Mouse (Mus musculus) heart, postnatal 4 days (tissue): ENCODE results near the gene Vps35. TPM values are rescaled to one million over a fixed set of nuclear protein-coding genes. Genes with fewer than 3 reads are reported as not detected.

ENCODE experiments used
- DNase-seq: peaks from one replicate; pipeline ENCODE4 v3.0.0; 2021
- total RNA-seq, 2 experiments: library from RNA; stranded (reverse); gene quantifications; 2 replicates each; pipeline ENCODE4 v1.2.3; 2021

The Vps35 gene
- total RNA-seq, result 10 to 100 TPM; 74.5 to 78.3 TPM

DNA sequence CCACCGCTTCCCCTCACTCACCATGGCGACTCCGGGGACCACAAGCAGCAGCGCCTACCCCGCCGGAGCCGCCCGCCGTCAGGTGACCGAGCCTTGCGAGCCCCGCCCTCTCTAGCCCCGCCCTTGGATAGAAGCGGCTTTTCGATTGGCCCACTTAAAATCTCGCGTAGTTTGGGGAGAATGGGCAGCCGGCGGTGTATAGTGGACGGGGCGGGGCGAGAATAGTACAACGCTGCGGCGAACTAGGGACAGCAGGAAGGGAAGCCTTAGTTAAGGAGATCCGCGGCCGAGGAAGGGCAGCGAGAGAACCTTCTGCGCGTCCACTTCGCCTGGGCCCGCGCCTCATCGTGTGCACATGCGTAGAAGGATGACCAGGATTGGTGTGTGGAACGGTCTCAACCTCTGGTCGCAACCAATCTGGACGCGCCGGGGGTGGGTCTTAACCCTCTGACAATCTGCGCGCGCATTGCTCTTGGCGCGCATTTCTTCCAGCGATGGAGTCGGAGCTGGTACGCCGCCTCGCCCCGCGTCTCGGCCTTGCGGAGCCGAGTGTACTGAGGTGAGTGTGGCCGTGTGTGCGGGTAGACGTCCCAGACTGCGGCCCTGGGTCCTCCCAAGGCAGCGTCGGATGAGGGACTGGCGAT lies at the start of gene Vps35, which contains the start of gene Orc6:
Gene Vps35 (minus strand): TSS at position 369 of the 644 bp plus-strand sequence.
Gene Orc6 (plus strand): TSS at position 199 of the 644 bp plus-strand sequence.
- DNase-seq, result peak; percentile 97

DNA sequence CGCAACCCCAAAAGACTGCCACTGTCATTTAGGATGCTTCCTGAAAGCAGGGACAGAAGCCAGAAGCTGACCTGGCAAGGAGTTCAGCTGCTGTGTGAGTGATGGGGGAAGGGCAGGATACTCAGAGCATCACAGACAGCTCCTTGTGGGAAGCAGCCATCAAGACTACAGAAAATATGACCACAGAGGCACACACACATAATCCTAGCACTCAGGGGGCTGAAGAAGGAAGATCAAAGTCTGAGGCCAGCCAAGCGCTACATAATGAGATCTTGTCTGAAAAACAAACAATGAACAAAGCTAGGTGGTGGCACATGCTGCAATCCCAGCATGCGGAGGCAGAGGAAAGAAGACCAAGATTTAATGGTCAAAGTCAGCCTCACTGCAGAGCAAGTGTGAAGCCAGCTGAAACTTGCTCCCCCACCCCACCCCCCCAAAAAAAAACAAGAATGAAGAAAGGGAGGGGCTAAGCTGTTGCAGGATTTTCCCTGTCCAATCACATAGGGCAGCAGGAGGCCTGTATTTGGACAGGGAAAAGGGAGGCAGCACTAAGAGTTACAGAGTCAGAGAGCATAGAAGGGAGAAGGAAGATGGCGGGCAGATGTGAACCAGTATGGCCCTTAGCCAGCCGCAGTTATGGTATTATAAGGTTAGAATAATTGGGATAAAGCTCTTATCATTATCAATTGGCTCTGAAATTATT lies 40.4 kb upstream of the Vps35 start:
- DNase-seq, result no peak

DNA sequence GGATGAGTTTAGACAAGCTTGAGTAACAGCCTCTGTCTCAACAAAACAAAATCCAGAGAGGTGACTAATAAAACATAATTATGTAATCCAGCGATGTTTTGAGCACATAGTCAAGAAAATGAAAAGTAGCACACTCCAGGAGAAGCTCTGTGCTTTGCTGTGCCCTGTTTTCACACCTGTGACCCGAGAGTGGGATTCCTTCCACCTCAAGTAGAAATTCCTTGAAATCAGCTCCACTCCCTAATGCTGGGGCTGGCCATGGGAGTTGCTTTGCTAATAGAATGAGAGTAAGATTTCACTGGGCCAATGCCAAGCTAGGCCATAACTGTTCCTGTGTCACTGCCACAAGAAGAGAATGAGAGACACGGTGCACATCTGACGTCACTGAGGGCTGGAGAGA lies 38.1 kb upstream of the Vps35 start:
- no peak for DNase-seq

DNA sequence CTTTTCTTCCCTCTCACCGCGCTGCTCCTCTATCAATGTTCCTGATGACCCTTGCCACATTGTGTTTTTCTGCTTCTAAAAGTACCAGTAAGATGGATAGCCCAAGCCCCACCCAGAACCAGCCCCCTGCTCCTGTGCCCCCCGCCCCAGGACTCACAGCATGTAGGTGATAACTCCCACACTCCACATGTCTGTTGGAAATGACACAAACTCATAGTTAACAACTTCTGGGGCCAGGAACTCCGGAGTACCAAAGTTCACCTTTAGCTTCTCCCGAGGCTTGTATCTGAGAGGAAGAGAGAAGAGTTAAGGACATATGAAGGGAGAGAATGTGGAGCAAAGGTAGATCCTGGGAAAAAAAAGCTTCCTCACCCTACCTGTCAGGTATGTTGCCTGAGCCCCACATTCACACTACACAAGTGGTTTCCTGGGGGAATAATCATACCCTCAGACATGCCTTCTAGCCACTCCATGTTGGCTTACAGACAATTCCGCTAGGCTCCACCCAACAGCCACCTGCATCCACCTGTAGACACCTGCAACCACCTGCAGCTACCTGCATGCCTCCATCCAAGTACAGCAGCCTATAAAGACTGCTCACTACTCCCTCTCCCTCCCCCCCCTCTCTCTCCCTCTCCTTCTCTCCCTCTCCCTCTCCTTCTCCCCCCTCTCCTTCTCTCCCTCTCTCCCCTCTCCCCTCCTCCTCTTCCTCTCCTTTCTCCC lies 36.8 kb upstream of the Vps35 start:
- no peak for DNase-seq

DNA sequence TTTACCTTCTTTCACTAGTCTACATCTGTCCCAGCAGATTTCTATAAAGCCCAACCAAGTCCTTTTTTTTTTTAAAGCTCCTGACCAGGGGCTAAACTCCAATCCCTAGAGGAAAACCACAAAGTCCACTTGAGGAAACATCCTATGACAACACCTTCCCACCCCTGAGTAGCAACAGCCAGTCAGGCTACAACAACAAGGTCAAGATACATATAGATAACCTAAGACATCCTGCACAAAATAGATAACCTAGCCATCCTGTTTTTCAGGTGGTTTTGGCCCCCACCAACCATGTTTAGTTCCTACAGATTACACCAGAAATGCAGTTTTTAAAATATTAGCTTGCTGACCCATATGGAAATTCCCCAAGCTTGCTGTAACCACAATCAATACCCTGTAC lies 35.5 kb upstream of the Vps35 start:
- DNase-seq, result no peak

DNA sequence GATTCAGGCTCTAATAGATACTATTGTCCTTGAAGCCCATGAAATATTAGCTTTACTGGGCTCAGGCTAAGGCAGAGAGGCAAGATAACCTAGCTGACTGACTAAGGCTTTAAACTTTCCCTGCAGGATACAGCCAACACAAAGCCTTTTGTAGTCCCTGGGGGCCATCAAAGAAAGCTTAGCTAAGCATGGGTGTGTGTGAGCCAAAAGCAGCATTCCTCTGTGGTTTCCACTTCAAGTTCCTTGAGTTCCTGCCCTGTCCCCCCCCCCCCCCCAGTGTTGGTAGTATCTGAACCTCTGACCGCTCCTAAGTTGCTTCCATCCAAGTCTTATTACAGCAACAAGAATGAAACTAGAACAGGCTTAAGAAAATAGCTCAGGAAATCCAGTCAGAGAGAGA lies 29.9 kb upstream of the Vps35 start:
- DNase-seq, result no peak

DNA sequence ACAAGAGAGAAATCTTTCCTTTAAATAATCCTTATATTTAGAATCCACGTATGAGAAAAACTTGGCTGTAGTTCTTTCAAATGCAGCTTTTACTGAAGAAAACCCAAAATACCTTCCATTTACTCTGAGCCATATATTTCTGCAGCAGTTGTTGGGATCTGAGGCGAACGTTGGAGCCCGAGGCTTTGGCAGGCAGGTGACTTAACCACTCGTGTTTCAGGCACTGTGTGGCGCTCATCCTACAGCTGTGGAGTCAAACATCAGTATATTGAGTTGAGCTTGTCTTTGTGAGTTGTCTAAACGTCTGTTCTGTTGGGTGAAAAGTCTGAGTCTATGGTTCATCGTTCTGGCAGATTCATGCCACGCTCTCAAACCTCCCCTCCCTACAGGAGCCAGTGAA lies 27.4 kb upstream of the Vps35 start:
- no peak for DNase-seq

DNA sequence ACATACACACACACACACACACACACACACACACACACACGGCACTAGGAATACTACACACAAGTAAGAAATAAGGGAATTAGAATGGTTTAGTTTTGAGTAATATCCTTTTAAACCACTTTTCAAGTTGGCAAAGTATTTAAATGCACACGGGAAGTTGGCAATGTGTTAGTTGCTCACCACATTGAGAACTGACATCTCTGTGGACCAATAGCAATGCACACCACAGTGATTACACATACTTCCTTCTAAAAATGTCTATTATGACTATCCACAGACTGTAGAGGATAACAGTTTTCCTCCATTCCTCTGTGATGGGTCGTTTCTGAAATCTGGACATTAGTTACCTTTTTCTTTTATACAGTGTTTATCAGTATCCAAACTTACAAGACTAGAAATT lies 23.5 kb upstream of the Vps35 start:
- no peak for DNase-seq

DNA sequence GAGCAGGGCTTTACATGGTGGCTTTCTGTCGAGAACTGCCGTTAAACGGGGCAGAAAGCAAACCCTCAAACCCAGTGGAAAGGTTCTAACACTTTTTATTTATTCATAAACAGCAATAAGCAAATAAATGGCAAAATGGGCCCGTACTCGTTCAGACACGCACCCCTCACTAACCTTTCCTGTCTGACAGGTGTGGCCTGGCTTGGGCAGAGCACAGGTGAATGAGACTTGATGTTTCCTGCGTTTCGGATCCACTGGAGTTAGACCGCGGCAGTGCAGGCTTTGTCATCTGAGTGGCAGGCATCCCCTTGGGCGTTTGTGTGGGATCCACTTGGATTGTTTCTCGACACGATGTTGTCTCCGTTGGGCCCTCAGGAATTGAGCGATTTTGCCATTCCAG lies 22.4 kb upstream of the Vps35 start:
- no peak for DNase-seq

DNA sequence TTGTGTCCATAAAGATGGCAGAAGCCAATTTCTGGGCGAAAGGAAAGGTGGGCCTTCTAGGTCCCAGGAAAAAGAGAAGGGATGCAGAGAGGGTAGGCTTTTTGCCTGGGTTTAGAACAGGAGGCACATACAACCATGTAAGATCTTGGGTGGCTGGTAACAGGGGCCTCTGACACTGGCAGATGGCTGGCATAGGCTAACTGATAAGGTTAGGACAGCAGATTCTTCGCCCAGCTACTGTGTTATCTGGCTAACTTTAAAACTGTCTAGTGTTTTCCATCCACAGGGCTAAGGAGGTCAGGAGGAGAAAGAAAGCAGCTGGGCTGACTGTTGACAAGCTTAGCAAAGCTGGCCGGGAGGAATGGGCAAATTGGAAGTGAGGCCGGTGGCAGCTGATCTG lies 18.9 kb upstream of the Vps35 start:
- peak; percentile 22 for DNase-seq

DNA sequence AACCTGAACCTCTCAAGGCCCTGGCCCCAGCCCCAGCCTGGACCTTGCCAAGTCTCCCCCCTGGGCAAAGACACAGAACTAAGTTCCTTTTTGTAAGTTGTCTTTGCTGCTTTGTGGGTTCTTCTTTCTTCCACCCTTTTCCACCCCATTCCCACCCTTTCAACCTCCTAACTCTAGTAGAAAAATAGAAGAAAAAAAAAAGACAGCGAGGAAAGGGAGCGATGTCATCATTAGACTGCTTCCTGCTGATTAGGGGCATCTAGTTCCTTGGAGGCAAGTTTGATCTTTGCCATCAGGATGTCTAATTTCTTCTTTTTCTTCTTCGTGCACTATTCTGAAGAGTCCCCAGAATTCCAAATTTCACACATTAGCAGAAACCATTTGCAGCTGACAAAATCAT lies 13.4 kb upstream of the Vps35 start:
- DNase-seq, result no peak

DNA sequence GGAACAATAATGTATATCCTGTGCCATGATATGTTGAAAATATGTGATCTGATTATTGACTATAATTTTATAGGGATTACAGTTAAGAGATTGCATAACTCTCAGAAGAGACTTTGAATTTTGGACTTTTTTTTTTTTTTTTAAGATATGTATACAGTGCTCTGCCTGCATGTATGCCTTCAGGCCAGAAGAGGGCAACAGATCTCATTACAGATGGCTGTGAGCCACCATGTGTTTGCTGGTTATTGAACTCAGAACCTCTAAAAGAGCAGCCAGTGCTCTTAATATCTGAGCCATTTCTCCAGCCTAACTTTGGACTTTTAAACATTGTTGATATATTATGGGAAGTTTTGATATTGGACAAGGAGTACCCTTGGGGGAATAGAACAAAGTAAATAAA lies 12.1 kb upstream of the Vps35 start:
- DNase-seq, result peak; percentile 27

DNA sequence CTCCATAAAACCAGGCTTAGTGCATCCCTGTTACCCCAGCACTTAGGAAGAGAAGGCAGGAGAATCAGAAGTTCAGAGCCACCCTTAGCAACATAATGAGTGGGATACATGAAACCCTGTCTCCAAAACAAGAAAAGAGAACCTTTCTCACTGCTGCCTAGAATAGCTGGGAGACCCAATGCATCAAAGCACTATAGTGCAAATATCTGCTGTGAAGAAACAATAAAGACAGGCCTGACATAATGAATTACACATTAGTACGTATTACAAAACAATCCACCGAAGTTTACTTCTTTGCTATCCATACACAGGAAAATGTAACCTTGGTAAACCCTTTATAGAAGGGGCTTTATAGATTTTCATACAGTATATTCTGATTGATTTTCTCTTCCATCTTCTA lies 9.0 kb upstream of the Vps35 start:
- DNase-seq, result no peak

DNA sequence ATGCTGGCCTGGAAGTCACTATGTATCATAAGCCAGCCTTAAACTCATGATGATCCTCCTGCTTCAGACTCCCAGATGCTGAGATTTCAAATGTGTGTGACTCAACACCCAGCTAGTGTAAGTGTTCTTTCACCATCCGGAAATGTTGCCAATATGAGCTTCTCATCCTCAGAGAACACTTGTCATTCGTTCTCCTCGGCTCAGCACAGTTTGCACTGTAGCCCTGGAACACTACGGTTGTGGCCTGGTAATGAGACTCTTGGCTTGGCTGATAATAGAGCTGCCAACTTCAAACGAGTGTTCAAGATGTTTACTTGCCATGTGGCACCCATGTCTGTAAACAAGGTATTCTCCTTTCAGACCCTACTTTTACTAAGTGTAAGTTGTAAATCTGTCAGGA lies 3.9 kb upstream of the Vps35 start:
- no peak for DNase-seq

DNA sequence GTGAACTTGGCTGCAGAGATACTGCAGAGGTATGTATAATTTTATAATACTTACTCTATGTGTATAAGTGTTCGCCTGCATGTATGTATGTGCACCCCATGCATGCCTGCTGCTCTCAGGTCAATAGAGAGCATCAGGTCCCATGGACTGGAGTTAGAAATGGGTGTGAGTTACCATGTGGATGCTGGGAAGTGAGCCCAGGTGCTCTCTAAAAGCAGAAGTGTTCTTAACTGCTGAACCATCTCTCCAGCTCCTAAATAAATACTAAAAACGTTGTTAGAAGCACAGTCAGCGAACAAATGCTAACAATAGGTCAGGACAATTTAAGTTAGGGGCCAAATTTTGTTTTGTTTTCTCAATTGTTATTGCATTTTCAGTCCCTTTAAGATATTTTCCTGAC lies 3.3 kb upstream of the Vps35 start:
- no peak for DNase-seq

DNA sequence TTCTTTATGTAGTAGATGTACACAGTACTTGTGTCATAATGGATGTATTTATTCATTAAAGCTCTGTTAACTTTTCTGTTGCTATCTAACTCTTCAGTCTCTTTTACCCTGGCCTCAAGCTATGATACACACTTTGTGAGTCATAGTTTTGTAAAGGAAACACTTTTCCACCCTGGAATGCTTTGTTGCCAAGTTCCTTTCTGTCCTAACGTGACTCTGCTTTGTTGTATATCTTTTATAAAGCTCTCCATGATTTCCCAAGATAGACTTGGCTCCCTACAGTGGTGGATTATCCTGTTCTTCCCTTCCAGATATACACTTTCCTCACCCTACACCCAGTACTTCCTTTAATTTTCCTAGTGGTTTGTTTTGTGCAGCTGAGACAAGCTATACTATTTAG lies 2.3 kb upstream of the Vps35 start:
- no peak for DNase-seq

DNA sequence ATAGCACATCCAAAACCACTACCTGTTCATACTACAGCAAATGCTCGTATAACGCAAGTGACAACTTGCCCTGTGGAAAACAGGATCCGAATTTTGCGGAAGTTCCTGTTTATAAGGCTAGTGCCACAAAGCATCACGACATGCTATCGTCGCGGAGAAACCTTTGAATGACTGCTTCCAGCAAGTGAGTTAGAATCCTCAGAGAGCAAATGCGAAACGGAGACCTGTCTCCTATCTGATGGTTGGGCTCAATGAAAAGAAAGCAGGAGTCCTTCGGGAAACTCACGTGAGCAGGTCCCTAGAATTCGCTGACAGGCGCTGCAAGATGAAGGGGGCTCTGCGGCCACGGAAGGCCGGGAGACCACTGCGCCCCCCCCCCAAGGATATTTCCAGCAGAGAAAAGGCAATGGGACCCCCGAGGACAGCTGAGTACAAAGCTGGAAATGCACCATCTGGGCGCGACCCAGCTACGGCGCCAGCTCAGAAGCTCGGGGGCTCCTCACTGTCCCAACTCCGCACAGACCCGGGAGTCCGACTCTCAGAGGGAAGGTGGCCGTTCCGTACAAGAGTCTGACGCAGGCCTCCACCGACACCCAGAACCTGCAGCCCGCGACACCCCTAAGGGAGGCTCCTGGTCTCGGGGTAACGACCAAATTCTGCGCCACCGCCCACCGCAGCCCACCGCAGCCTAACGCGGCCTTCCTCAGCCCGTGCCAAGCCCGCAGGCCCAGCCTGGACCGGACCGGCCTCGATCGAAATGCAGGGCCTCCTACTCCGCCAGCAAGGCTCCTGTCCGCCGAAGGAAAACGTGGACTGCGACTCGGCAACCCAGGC lies 785 bp downstream of the Vps35 start:
- DNase-seq, result no peak

DNA sequence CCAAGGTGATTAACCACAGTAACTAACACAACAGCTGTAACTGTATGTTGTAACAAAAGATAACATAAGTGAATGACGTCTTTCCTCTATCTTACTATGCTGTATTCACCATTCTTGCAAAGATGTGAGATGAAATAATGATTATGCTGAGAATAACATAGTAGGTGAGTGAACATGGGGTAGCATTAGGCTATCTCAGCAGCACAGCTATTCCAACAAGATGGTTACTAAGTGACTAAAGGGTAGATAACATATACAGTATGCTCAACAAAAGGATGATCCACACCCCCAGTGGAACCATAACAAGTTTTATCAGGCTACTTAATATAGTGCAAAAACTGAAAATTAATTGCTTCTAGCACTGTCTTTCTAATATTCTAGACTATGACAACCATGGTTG lies 12.8 kb downstream of the Vps35 start:
- no peak for DNase-seq

DNA sequence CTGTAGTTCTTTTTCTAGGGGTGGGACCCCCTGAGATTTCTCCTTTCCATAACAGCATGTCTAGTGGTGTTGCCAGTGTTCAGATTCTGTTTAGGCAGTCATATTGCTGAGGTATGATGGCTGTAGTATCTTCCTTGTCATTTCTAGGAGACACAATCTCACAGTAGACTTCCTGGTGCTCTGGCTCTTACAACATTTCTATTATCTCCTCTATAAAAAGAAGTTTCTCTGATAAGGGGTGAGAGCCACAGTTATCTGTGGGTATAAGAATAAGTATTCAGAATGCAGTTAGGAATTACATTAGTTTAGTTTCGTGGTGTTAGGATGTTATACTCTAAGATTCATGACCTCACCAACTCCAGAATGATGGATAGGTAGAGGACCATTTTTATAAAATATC lies 72.3 kb downstream of the Vps35 start:
- no peak for DNase-seq

DNA sequence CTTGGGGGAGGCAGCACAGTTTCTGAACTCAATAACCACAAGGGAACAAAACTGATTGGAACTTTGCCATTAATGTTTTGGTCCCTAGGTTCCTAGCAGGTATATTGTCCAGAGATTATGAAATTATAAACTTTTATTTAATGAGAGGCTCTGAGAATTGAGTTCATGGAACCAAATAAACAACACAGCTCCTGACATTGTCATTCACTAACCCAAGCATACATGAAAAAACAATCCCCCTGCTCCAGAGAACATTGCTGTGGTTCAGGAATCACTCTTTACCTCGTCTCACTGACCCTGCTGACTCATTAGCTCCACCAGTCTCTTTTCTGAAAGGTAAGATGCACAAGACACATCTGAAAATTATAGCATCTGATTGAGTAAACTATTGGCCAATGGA lies 73.9 kb downstream of the Vps35 start, which contains the start of gene Olfr371:
Gene Olfr371 (plus strand): TSS at position 301 of the 400 bp plus-strand sequence.
- no peak for DNase-seq

DNA sequence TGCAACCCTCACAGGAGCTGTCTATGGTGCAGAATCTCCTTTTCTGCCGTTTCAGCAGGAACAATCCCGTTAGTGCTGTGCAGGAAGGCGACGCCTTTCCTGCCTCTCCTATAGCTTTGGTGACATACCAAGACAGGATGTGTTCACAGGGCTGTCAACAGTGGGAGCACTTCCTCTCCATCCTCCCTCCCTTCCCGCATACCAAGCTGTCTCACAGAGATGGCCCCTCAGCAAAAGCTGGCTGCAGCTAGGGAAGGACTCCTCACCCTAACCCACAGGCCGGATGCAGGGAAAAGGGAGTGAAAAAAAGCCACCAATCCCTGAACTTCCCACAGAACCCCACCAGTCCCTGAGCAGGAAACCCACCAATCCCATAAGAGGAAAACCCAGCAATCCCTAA lies 78.6 kb downstream of the Vps35 start:
- DNase-seq, result peak; percentile 36

DNA sequence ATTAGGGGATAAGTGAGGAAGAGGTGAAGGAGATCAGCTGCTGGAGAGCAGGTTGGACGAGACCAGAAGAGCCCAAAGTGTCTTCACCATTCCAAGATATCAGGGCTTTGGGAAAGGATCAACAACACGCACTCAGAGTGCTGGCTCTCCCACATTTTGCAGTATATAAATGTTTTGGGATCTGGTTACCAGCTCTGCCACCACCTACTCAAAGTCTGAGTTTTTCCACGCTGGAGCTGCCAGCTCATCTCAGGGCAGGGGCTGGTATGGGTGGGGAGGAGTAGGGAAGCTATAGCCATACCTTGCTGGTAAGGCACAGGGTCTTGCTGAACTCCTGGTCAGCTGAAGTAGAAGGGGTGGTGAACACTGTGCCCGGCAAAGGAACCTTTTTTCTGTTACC lies 79.4 kb downstream of the Vps35 start:
- DNase-seq, result no peak
